Mouse (Mus musculus): Measurements from ENCODE around the gene Gstt4. TPM values are rescaled to one million over a fixed set of nuclear protein-coding genes. Genes with fewer than 3 reads are reported as not detected.
"Not testable (repeated sequence)": the region's sequence is repeated elsewhere in the genome, so short reads cannot be mapped to it uniquely, and the experiment has no call there.

Gene Gstt4
- polyA plus RNA-seq, 1 experiment, result not detected

DNA sequence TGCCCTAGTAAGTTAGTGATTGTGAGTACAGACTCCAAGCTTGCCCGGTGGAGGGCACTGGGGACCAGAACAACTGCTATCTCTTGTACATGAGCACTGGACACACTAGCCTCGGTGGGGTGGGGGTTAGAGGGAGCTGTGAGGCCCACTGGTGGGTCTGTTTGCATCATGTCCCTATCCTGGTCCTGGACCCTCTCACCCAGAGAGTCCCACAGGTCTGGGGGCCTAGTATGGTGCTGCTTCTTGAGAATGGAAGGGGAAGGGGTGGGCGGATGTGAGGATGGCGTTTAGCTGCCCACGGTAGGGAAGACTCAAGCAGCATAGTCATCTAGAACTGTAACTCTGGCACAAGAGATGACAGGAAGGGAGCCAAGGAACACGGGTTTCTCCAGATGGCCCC is 32.4 kb upstream of the Gstt4 start:
- no peak for DNase-seq
- Histone ChIP-seq H3K4me3 (replicated peaks; ENCODE audit: extremely low read depth, low read depth, low read length) (no peak overlapping the region), H3K4me1 (ENCODE audit: control insufficient read depth, insufficient read depth, low read length) (no peaks in the 10 kb centered on the region)
- TF ChIP-seq CTCF (IDR thresholded peaks at IDR 0.05; ENCODE audit: insufficient read depth, low read length) (no peak), POLR2A (IDR thresholded peaks at IDR 0.05; ENCODE audit: borderline replicate concordance, extremely low read depth, low read depth, low read length) (no peak)
- 76% methylated on average over 6 of the region's 6 CpGs for WGBS

DNA sequence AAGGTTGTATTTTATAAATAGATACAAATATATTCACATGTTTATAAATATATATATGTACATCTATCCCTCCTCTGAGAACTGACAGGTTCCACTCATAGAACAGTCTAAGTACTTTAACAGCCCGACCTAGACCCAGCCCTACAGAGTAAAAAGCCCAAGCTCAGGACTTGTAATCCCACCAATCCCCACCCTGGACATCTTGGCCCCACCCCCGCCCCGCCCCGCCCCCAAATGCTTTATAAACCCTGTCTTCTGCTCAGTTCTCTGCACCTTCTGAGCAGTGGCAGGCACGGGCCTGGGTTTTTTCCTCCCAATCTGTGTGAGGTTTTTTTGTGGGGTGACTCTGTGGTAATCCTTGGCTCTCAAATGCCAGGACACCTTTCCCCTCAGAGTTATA is 31.8 kb upstream of the Gstt4 start:
- no peak overlapping the region for H3K4me3 ChIP-seq (replicated peaks; ENCODE audit: extremely low read depth, low read depth, low read length)
- TF ChIP-seq CTCF (IDR thresholded peaks at IDR 0.05; ENCODE audit: insufficient read depth, low read length) (no peak), POLR2A (IDR thresholded peaks at IDR 0.05; ENCODE audit: borderline replicate concordance, extremely low read depth, low read depth, low read length) (no peak)
- no peak for DNase-seq
- WGBS, result 50% methylated on average over 5 of the region's 5 CpGs
- H3K4me1 ChIP-seq (ENCODE audit: control insufficient read depth, insufficient read depth, low read length), result no peaks in the 10 kb centered on the region

DNA sequence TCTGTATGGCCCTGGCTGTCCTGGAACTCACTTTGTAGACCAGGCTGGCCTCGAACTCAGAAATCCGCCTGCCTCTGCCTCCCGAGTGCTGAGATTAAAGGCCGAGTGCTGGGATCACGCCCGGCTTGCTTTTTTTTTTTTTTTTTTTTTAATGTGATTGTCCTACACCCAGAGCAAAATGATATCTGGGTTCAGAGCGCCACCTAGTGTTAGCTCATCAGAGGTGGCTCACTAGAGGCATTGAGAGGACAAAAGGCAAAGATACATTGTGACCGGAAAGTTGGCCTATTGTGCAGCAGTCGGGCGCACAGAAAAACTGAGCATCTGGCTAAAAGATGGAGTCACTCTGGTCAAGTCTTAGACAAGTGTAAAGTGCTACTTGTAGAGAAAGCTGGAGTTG is 31.1 kb upstream of the Gstt4 start:
- no peak for TF ChIP-seq POLR2A (IDR thresholded peaks at IDR 0.05; ENCODE audit: borderline replicate concordance, extremely low read depth, low read depth, low read length)
- peak; percentile 47 for TF ChIP-seq CTCF (IDR thresholded peaks at IDR 0.05; ENCODE audit: insufficient read depth, low read length)
- peak; percentile 77 for DNase-seq

DNA sequence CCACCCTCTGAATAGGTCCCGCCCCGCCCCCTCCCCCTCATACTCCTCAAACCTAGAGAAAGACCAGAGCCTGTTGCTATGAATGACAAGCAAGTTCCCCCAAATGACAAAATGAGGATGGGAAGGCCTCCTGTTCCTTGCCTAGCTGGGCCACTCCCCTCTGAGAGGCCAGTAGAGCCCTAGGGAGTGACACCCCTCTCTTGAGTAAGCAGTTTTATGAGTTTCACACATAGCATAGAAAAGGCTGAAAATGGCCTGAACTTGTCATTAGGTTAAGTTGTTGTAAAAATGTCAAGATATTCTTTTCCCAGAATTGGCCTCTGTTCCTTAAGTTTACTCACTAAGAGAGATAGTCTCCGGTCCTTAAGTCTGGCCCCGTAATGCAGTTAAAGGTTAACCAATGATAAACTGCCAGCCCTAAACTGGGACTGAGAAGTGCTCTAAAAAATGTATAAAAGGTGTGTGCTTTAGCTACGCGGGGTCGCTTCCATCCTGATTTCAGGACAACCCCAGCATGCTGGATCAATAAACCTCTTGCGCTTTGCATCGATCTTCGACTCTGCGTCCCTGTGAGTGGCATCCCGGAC is 30.3 kb upstream of the Gstt4 start:
- no peak for DNase-seq
- TF ChIP-seq CTCF (IDR thresholded peaks at IDR 0.05; ENCODE audit: insufficient read depth, low read length), result no peak
- no peak for TF ChIP-seq POLR2A (IDR thresholded peaks at IDR 0.05; ENCODE audit: borderline replicate concordance, extremely low read depth, low read depth, low read length)
- no peak overlapping the region for H3K4me3 ChIP-seq (replicated peaks; ENCODE audit: extremely low read depth, low read depth, low read length)
- H3K4me1 ChIP-seq (ENCODE audit: control insufficient read depth, insufficient read depth, low read length), result no peaks in the 10 kb centered on the region
- 88% methylated on average over 12 of the region's 12 CpGs for WGBS

More for the DNA sequence above, 31.1 kb upstream of the Gstt4 start:
- Histone ChIP-seq H3K4me3 (replicated peaks; ENCODE audit: extremely low read depth, low read depth, low read length) (no peak overlapping the region), H3K4me1 (ENCODE audit: control insufficient read depth, insufficient read depth, low read length) (no peaks in the 10 kb centered on the region)
- 16% methylated on average over 10 of the region's 10 CpGs for WGBS

DNA sequence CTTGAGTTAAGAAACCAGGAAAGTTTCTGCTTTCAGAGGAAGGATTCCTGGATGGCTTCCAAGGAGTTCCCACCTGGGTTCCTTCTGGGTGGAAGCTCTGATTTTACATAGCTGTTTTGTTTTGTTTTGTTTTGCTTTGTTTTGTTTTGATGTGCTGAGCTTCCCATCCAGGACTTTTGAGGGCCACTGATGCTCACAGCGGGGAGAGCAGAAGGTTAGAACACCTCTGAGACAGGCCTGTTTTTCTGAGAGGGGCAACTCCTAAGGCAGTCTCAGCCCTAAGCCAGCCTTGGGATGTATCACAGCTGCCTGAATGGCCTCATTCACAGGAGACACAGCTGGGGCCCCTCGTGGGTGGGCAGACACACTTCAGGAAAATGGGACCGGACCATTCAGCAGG is 29.3 kb upstream of the Gstt4 start:
- WGBS, result 57% methylated on average over 3 of the region's 3 CpGs
- no peak overlapping the region for H3K4me3 ChIP-seq (replicated peaks; ENCODE audit: extremely low read depth, low read depth, low read length)
- DNase-seq, result no peak
- no peaks in the 10 kb centered on the region for H3K4me1 ChIP-seq (ENCODE audit: control insufficient read depth, insufficient read depth, low read length)
- TF ChIP-seq POLR2A (IDR thresholded peaks at IDR 0.05; ENCODE audit: borderline replicate concordance, extremely low read depth, low read depth, low read length) (no peak), CTCF (IDR thresholded peaks at IDR 0.05; ENCODE audit: insufficient read depth, low read length) (no peak)

DNA sequence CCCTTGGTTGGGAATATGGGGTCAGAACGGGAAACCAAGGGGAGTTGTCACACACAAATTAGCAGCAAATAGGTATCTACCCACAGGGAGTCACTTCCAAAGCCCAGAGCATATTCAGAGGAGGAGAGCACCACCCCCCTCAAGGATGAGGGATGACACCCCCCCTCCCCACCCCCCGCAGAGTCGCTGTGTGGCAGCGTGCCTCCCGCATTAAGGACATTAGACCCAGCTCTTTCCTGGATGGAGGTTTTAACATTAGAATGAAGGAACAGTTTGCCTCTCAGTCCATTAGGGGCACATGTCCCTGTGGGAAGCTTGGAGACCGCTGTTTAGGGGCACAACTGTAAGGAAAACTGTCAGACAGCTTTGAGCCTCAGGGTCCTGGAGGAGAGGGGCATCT is 28.7 kb upstream of the Gstt4 start:
- H3K4me1 ChIP-seq (ENCODE audit: control insufficient read depth, insufficient read depth, low read length), result no peaks in the 10 kb centered on the region
- TF ChIP-seq CTCF (IDR thresholded peaks at IDR 0.05; ENCODE audit: insufficient read depth, low read length) (no peak), POLR2A (IDR thresholded peaks at IDR 0.05; ENCODE audit: borderline replicate concordance, extremely low read depth, low read depth, low read length) (no peak)
- WGBS, result 27% methylated on average over 6 of the region's 6 CpGs
- DNase-seq, result no peak
- no peak overlapping the region for H3K4me3 ChIP-seq (replicated peaks; ENCODE audit: extremely low read depth, low read depth, low read length)

DNA sequence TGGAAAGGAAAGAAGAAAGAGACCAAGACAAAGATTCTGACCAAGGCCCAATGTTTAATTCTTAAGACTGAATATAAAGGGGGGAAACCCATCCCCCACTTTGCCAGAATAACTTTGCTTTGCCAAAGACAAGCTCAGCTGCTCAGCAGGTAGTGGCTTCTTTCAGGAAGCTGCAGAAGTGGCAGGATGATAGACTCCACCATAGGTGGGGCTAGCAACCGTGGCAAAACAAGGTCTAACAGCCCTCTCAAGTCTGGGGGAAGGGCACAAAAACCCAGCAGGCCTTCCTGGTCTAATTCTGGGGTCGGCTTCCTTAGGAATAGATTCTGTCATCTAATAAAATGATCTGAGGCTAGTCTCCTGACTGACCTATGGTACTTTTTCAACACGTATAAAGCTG is 26.0 kb upstream of the Gstt4 start:
- TF ChIP-seq CTCF (IDR thresholded peaks at IDR 0.05; ENCODE audit: insufficient read depth, low read length) (no peak), POLR2A (IDR thresholded peaks at IDR 0.05; ENCODE audit: borderline replicate concordance, extremely low read depth, low read depth, low read length) (no peak)
- no peaks in the 10 kb centered on the region for H3K4me1 ChIP-seq (ENCODE audit: control insufficient read depth, insufficient read depth, low read length)
- H3K4me3 ChIP-seq (replicated peaks; ENCODE audit: extremely low read depth, low read depth, low read length), result no peak overlapping the region
- no peak for DNase-seq
- WGBS, result 39% methylated on average over 3 of the region's 3 CpGs

DNA sequence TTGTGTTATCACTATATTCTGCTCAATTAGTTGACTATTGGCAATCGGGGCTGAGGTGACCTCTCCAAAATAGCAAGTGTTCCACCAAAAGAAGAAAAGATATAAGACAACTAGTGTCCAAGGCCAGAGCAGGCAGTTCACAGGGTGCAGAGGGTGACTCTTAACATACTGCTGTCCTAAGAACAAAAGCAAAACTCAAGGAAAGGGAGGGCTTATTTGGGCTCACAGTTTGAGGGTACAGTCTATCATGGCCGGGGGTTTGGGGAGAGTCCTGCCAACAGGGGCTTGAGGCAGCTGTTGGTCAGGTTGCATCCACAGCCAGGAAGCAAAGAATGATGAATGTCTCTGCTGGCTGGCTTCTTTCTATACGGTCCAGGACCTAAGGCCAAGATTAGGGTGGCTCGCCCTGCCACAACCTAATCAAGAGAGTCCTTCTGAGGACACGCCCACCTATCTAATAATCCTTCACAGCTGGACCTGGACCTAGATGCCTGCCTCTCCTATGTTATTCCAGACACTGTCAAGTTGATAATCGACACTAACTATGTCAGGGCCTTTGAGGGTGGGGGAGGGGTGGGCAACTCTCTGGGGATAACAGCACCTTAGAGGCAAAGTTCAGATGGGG is 23.1 kb upstream of the Gstt4 start:
- TF ChIP-seq CTCF (IDR thresholded peaks at IDR 0.05; ENCODE audit: insufficient read depth, low read length) (no peak), POLR2A (IDR thresholded peaks at IDR 0.05; ENCODE audit: borderline replicate concordance, extremely low read depth, low read depth, low read length) (no peak)
- DNase-seq, result no peak
- 68% methylated on average over 6 of the region's 6 CpGs for WGBS
- Histone ChIP-seq H3K4me1 (ENCODE audit: control insufficient read depth, insufficient read depth, low read length) (no peaks in the 10 kb centered on the region), H3K4me3 (replicated peaks; ENCODE audit: extremely low read depth, low read depth, low read length) (no peak overlapping the region)

DNA sequence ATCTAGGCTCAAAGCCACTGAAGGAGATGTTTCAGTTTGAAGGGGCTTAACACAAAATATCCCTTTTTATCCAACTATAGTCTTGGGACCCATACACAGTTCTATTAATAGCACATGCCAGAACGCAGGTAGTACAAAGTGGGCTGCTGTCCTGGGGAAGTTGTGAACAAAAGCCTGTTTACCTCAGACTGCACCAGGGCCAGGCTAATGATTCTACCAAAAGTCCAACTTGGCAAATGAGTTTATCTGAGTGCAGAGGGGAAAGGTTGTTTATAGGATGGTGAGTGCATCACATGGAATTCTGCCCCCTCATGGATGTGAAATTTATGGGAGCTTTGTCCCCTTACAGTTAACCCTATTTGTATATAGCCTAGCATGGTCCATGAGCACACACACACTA is 22.5 kb upstream of the Gstt4 start:
- no peak for DNase-seq

DNA sequence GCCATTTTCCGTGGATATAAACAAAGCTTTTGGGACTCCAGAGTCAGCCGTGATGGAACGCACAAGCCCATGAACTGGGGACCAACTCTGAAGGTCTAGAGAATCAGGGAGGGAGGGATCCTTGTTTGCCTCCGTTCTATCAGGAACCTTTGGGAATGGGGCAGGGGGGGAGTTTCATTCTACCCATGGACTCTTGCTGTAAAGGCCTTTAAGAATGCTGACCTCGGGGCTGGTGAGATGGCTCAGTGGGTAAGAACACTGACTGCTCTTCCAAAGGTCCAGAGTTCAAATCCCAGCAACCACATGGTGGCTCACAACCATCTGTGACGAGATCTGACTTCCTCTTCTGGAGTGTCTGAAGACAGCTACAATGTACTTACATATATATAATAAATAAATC is 21.6 kb upstream of the Gstt4 start:
- 74% methylated on average over 6 of the region's 6 CpGs for WGBS
- not testable (repeated sequence) for DNase-seq; H3K4me3 ChIP-seq (replicated peaks; ENCODE audit: extremely low read depth, low read depth, low read length); H3K4me1 ChIP-seq (ENCODE audit: control insufficient read depth, insufficient read depth, low read length)

More for the DNA sequence above, 22.5 kb upstream of the Gstt4 start:
- Histone ChIP-seq H3K4me1 (ENCODE audit: control insufficient read depth, insufficient read depth, low read length) (no peaks in the 10 kb centered on the region), H3K4me3 (replicated peaks; ENCODE audit: extremely low read depth, low read depth, low read length) (no peak overlapping the region)
- TF ChIP-seq CTCF (IDR thresholded peaks at IDR 0.05; ENCODE audit: insufficient read depth, low read length) (no peak), POLR2A (IDR thresholded peaks at IDR 0.05; ENCODE audit: borderline replicate concordance, extremely low read depth, low read depth, low read length) (no peak)
- WGBS, result 47% methylated on average over 1 of the region's 1 CpGs

Data from lung, adult 2 months (tissue).